Mouse (Mus musculus): ENCODE measurements around the gene Pde3a. TPM values are rescaled to one million over a fixed set of nuclear protein-coding genes. Genes with fewer than 3 reads are reported as not detected.

Pde3a gene
- polyA plus RNA-seq, 1 experiment from 2014 or later, result 7.4 TPM

DNA sequence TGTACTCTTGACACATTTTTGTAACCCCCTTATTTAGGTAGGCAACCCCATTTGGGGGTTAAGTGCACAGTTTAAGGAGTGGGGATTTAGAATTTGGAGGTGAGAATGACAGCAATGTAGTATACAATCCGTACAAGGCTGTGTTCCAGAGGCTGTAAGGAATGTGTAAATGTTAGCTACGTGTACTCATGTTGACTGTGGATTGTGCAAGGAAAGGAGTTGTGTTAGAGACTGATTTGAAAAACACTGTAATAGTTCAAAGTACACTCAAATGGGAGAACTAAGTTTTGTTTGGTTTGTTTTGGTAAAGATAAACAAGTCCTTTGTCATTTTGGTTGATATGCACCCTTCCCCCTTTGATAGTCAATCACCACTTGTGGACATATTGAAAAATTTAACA is 273.5 kb downstream of the Pde3a start:
- H3K9me3 ChIP-seq (ENCODE audit: low read depth, low read length), result no peaks in the 10 kb centered on the region
- H3K27me3 ChIP-seq (ENCODE audit: insufficient read depth, low read length), result no peaks in the 10 kb centered on the region
- TF ChIP-seq CTCF (IDR thresholded peaks at IDR 0.05; ENCODE audit: low read depth), result no peak
- H3K36me3 ChIP-seq (ENCODE audit: insufficient read depth), result no peaks in the 10 kb centered on the region
- ATAC-seq (ENCODE audit: insufficient read depth) (no peak), DNase-seq (no peak)
- no peak overlapping the region for H3K4me2 ChIP-seq
- H3K9ac ChIP-seq, result no peak overlapping the region
- 55% methylated on average over 2 of the region's 2 CpGs for WGBS
- no peak overlapping the region for H3K4me3 ChIP-seq (ENCODE audit: low read depth, low read length)
- no peaks in the 10 kb centered on the region for H3K4me1 ChIP-seq (ENCODE audit: insufficient read depth)
- H3K27ac ChIP-seq (ENCODE audit: low read depth), result no peak overlapping the region

DNA sequence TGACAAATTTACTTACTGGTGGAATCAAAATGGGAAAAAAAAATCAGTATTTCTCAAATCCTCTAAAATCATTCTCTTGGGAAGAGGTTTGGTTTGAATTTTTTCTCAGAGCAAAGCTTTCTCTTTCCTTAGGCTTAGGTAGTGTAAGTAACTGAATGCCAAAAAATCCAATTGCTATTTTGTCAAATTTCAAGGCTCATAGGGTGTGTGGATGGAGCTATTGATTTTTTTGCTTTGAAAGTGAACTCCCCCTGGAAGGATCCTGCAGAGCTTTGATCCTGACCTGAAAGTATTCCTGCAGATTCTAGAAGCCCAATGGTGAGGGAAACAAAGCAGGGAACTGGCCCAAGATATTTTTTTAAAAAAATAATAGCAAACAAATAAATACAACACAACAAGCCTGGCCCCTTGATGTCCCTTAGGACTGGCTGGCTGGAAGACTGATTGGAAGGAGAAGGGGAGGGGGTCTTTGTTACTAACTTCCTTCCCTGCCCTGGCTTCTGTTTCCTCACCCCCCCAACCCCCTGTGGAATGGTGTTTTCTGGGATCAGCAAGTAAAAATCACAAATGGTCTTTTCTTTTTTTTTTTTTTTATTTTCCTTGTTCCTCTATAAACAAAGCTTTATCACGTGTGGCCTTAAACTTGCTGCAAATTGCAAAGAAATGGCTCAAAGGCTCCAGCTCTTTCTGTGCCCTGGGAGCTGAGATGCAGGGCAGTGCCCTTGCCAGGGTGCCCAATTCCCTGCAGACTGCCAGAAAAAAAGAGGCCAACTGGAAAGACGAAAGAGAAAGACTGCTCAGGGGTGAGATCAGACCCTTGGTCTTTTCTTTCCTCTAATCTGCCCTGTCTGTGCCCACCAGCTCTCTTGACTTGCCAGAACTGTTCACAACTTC is 274.9 kb downstream of the Pde3a start, which contains the start of gene Slco1c1:
Slco1c1 (plus strand) TSS at position 622 of the 894 bp plus-strand sequence.
- Histone ChIP-seq H3K4me2 (no peak within 1 kb of the TSS), H3K9me3 (ENCODE audit: low read depth, low read length) (no peaks in the 10 kb centered on the region), H3K4me3 (ENCODE audit: low read depth, low read length) (no peak within 1 kb of the TSS), H3K27ac (ENCODE audit: low read depth) (no peak within 1 kb of the TSS), H3K4me1 (ENCODE audit: insufficient read depth) (no peaks in the 10 kb centered on the region), H3K27me3 (ENCODE audit: insufficient read depth, low read length) (no peaks in the 10 kb centered on the region), H3K36me3 (ENCODE audit: insufficient read depth) (no peaks in the 10 kb centered on the region), H3K9ac (no peak within 1 kb of the TSS)
- no peak for TF ChIP-seq CTCF (IDR thresholded peaks at IDR 0.05; ENCODE audit: low read depth)
- ATAC-seq (ENCODE audit: insufficient read depth), result no peak
- WGBS, result 32% methylated on average over 2 of the region's 2 CpGs
- DNase-seq, result no peak

DNA sequence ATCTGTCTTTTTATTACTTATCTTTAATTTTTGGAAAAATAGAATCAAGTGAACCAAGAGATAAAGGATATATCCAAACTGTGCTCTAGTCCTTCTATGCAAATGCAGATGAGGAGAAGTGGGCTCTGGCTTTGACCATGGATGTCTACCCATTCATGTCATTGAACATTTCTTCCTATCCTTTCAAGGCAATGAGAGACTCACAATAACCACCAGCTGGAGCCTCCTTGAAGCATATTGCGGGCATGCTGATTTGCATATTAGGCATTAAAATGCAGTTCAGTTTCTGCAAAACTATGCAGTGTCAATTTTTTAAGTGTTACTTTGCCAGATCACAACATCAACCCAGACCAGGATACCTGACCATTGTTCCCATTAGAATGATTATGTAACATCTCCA is 276.7 kb downstream of the Pde3a start:
- WGBS, result 88% methylated on average over 1 of the region's 1 CpGs

GRCm38 (mm10) chr6:141530865-141531264 is 281.8 kb downstream of the Pde3a start:
- H3K27me3 ChIP-seq (ENCODE audit: insufficient read depth, low read length), result no peaks in the 10 kb centered on the region
- H3K4me2 ChIP-seq, result no peak overlapping the region
- ATAC-seq (ENCODE audit: insufficient read depth) (no peak), DNase-seq (no peak)
- 77% methylated on average over 6 of the region's 6 CpGs for WGBS
- H3K36me3 ChIP-seq (ENCODE audit: insufficient read depth), result no peaks in the 10 kb centered on the region
- no peaks in the 10 kb centered on the region for H3K4me1 ChIP-seq (ENCODE audit: insufficient read depth)
- TF ChIP-seq CTCF (IDR thresholded peaks at IDR 0.05; ENCODE audit: low read depth), result no peak
- H3K9me3 ChIP-seq (ENCODE audit: low read depth, low read length), result no peaks in the 10 kb centered on the region
- H3K27ac ChIP-seq (ENCODE audit: low read depth), result no peak overlapping the region
- H3K4me3 ChIP-seq (ENCODE audit: low read depth, low read length), result no peak overlapping the region
- no peak overlapping the region for H3K9ac ChIP-seq

More for the DNA sequence above, 276.7 kb downstream of the Pde3a start:
- no peak overlapping the region for H3K9ac ChIP-seq
- H3K4me3 ChIP-seq (ENCODE audit: low read depth, low read length), result no peak overlapping the region
- DNase-seq, result no peak
- no peak for ATAC-seq (ENCODE audit: insufficient read depth)
- no peak overlapping the region for H3K4me2 ChIP-seq
- H3K4me1 ChIP-seq (ENCODE audit: insufficient read depth), result no peaks in the 10 kb centered on the region
- no peaks in the 10 kb centered on the region for H3K27me3 ChIP-seq (ENCODE audit: insufficient read depth, low read length)
- no peak overlapping the region for H3K27ac ChIP-seq (ENCODE audit: low read depth)
- H3K36me3 ChIP-seq (ENCODE audit: insufficient read depth), result no peaks in the 10 kb centered on the region
- no peaks in the 10 kb centered on the region for H3K9me3 ChIP-seq (ENCODE audit: low read depth, low read length)
- no peak for TF ChIP-seq CTCF (IDR thresholded peaks at IDR 0.05; ENCODE audit: low read depth)

DNA sequence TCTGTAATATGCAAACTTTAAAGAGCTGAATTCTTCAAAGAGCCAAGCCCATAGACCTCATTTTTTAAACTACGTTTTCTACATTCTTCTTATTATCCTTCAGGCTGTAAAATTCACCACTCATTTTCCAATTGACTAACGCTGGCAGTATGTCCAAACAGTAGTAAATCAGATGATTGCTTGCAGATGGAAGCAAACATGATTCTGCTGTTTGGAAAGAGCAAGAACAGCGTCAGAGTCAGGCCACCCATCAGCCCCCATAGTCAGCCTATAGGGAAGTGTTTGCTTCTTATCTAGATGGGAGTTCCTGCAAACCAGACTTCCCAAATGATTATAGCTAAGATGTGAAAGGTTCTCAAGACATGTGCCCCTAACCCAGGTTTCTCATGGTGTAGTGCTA is 288.2 kb downstream of the Pde3a start:
- Histone ChIP-seq H3K36me3 (ENCODE audit: insufficient read depth) (no peaks in the 10 kb centered on the region), H3K4me2 (no peak overlapping the region), H3K27me3 (ENCODE audit: insufficient read depth, low read length) (no peaks in the 10 kb centered on the region), H3K9ac (no peak overlapping the region), H3K4me3 (ENCODE audit: low read depth, low read length) (no peak overlapping the region), H3K9me3 (ENCODE audit: low read depth, low read length) (no peaks in the 10 kb centered on the region), H3K4me1 (ENCODE audit: insufficient read depth) (no peaks in the 10 kb centered on the region), H3K27ac (ENCODE audit: low read depth) (no peak overlapping the region)
- DNase-seq, result peak; percentile 38
- no peak for TF ChIP-seq CTCF (IDR thresholded peaks at IDR 0.05; ENCODE audit: low read depth)
- peak; percentile 56; the same call in 1 of the 2 replicates for ATAC-seq (ENCODE audit: insufficient read depth)
- WGBS, result 20% methylated on average over 3 of the region's 3 CpGs

GRCm38 (mm10) chr6:141541136-141541535 is 292.1 kb downstream of the Pde3a start:
- Histone ChIP-seq H3K9me3 (ENCODE audit: low read depth, low read length) (no peaks in the 10 kb centered on the region), H3K27ac (ENCODE audit: low read depth) (no peak overlapping the region), H3K27me3 (ENCODE audit: insufficient read depth, low read length) (no peaks in the 10 kb centered on the region), H3K36me3 (ENCODE audit: insufficient read depth) (no peaks in the 10 kb centered on the region), H3K9ac (no peak overlapping the region), H3K4me3 (ENCODE audit: low read depth, low read length) (no peak overlapping the region), H3K4me1 (ENCODE audit: insufficient read depth) (no peaks in the 10 kb centered on the region), H3K4me2 (no peak overlapping the region)
- no peak for TF ChIP-seq CTCF (IDR thresholded peaks at IDR 0.05; ENCODE audit: low read depth)
- ATAC-seq (ENCODE audit: insufficient read depth) (no peak), DNase-seq (no peak)
- WGBS, result 79% methylated on average over 1 of the region's 1 CpGs

DNA sequence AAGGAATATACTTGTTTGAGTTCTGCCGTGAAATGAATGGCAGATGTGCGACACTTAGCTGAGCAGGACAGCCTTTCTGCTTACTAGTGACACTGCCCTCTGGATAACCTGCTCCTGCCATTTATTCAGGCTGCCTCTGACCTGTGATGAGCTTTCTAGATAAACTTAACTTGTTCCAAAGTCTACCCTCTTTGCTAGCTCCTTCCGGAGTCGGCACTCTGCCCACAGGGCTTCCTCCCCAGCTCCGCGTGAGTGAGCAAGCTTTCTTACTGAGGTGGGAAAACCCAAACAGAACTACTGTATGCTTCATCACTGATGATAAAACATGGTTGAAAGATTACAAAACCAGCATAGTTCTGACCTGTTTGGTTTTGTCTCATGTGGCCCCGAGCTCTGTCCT is 294.3 kb downstream of the Pde3a start:
- DNase-seq, result no peak
- Histone ChIP-seq H3K27ac (ENCODE audit: low read depth) (no peak overlapping the region), H3K36me3 (ENCODE audit: insufficient read depth) (no peaks in the 10 kb centered on the region), H3K4me3 (ENCODE audit: low read depth, low read length) (no peak overlapping the region), H3K9me3 (ENCODE audit: low read depth, low read length) (no peaks in the 10 kb centered on the region), H3K4me1 (ENCODE audit: insufficient read depth) (no peaks in the 10 kb centered on the region), H3K27me3 (ENCODE audit: insufficient read depth, low read length) (no peaks in the 10 kb centered on the region), H3K4me2 (no peak overlapping the region), H3K9ac (no peak overlapping the region)
- ATAC-seq (ENCODE audit: insufficient read depth), result no peak
- 58% methylated on average over 7 of the region's 7 CpGs for WGBS
- no peak for TF ChIP-seq CTCF (IDR thresholded peaks at IDR 0.05; ENCODE audit: low read depth)
